Mouse (Mus musculus): ENCODE measurements at regions not wholly inside any gene's neighbourhood (a gene's known extent, or its start where the extent isn't known, plus 50 kb on each side); places are given as distances from the start of the nearest gene placed in this dataset.

DNA sequence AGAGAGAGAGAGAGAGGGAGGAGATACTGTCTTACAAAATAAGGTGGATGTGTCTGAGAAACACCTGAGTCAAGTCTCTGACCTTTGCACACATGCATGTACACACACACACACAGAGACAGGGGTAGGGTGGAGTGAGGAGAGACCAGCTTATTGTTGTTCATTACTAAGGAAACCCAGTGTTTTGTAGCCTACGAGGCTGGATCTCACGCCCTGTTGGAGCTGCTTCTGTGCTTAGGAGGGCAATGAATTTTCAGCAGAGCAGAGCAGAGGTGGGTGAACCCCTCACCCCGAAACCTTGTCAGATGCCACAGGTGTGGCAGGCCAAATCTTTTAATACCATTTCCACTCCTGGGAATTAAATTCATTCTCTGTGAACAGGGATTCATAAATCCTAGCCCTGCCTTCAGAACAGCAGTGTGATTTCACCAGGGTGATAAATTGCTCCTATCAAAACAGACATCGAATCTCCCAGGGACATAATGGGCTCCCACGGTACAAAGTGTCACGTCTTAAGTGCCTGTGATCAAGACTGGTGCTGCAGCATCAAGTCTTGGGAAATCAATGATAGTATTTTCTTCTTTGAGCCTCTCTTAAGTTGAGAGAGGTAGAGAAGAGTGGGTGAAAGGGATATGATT lies 175.3 kb upstream of the Id2 start:
- in situ Hi-C loops (cut with MboI; ENCODE audit: low sequenced_read_pairs) = no loop called here

DNA sequence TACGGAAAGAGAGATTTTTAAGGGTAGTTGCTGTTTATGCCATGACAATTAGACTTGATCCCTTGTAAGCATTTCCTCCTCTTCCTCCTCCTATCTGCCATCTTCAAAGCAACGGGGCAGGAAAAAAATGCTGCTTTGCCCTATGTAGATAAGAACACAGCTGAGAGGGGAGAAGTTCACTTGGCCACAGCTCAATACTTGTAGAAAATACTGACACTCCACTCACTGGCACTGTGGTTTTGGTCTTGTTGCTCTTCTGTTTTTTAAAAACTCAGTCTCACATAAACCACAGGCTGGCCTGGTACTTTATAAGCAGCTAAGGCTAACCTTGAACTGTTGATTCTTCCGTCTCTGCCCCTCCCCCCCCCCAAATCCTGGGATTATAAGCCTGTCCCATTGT lies 172.9 kb upstream of the Id2 start:
- in situ Hi-C loops (cut with MboI; ENCODE audit: low sequenced_read_pairs) = no loop called here

DNA sequence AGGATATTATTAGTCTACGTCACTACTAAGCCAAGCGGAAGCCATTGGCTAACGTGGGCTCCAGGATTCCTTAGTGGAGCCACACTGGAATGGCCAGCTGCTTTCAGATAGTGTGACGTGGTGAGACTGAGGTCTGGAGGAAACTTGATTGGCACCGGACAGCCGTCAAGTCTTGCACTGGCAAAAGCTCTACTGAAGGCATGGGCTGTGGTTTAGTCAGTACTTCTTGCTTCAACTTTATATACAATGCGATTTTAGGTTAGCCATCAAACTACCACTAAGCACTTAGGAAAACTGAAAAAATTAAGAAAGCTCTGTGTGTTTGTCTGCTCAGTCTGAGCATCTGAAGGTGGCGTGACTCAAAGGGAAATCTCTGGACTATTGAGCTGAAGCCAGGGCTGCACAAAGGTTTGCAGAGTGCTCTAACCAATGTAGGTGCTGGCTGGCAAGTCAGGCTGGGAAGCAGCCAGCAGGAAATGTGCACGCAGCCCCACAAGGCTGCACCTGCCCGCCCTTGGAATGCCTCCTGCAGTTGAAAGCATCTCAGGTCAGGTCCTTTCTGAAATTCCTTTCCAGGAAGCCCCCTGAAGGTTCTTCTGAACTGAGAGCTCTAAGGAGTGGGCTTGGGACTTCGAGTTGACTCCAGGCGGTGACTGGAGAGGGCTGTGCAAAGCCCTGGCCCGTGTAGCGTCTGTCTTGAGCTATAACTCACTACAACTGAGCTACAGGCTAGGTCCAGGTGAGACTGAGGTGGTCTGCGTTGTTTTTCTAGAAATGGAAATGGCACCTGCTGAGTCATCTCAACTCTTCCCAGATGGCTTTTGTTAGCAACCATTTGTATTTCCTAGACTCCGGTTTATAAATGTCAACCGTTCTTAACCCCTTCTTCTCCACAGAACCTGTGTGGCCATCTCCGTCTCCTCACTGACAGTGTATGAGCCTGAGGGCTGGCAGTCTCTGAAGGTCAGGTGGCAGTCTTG lies 172.2 kb upstream of the Id2 start:
- in situ Hi-C loops (cut with MboI; ENCODE audit: low sequenced_read_pairs) = no loop called here

DNA sequence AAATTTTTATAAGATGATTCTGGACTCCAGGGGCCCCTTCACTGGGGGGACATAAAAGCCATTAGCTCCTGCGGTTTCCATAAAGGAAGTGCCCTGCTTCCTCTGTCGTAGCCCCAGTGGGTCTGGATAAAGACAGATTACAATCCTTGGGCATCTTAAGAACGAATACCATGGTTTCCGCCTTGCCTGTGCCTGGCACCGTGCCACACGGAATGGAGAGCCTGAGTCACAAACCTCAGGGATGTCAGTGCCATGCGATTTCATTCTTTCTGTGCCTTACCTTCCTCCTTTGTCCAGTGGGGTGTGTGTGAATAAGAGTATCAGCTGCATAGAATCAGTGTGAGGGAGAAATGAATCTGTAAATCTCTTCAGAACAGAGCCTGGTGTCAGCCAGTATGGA lies 171.4 kb upstream of the Id2 start:
- in situ Hi-C loops (cut with MboI; ENCODE audit: low sequenced_read_pairs) = no loop called here

DNA sequence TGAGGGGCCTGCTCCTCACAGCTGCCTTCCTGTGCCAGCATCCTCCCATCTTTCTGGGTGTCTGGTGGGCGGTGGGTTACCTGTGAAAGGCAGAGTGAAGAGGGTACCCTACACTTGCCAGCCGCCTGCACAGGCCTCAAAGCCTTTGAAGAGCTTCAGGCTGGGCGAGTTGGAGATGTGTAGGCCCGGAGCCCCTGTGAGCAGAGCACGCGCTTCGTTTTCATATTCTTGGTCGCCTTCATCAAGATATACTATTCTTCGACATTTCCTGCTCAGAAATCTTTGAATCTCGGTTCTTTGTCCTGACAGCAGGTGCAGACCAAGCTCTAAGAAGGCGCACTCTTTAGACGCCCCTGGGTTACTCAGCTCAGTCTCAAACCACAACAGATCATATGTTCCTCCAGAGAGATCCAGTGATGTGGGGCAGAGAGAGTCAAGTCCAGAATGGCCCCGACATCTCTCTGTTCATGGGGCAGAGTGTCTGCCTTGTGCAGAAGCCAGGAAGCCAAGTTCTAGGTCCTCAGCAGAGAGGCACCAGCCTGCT lies 170.7 kb upstream of the Id2 start:
- in situ Hi-C loops (cut with MboI; ENCODE audit: low sequenced_read_pairs) = no loop called here

DNA sequence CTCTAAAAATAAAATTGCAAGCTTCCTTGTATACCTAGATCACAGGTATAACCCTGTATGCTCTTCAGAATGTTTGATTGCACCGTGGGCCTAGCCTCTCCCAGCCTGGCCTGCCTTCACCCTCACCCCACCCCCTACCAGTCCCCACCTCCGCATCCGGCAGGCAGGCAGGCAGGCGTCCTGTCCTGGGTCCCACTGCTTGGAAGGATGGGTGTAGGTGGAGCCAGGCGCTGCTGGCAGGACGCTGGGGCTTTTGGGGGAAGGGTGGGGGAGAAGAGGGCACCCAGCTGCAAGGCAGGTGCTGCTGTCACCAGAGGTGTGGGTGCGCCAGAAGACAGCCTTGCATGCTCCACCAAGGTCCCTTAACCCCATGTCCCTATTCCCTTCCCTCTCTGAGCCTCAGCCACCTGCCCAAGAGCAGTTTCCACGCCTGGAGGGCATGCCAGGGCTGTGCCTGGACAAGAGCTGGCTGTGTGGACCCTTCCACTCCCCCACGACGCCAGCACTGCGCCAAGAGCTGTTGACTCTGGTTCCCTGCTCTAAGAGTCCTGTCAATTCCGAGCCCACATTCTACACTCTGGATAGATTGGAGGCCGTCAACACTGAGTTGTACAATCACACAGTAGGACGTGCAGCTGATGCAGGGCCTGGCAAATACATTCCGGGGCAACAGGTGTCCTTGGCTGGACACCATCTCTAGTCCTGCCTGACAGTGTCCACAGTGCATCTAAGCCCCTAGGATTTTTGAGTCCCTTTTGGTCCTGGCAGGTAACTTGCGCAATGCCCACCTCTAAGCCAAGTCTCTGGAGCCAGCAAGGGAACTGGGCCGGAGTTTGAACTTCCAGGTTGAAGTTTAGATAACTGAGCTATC lies 170.0 kb upstream of the Id2 start:
- in situ Hi-C loops (cut with MboI; ENCODE audit: low sequenced_read_pairs) = no loop called here

DNA sequence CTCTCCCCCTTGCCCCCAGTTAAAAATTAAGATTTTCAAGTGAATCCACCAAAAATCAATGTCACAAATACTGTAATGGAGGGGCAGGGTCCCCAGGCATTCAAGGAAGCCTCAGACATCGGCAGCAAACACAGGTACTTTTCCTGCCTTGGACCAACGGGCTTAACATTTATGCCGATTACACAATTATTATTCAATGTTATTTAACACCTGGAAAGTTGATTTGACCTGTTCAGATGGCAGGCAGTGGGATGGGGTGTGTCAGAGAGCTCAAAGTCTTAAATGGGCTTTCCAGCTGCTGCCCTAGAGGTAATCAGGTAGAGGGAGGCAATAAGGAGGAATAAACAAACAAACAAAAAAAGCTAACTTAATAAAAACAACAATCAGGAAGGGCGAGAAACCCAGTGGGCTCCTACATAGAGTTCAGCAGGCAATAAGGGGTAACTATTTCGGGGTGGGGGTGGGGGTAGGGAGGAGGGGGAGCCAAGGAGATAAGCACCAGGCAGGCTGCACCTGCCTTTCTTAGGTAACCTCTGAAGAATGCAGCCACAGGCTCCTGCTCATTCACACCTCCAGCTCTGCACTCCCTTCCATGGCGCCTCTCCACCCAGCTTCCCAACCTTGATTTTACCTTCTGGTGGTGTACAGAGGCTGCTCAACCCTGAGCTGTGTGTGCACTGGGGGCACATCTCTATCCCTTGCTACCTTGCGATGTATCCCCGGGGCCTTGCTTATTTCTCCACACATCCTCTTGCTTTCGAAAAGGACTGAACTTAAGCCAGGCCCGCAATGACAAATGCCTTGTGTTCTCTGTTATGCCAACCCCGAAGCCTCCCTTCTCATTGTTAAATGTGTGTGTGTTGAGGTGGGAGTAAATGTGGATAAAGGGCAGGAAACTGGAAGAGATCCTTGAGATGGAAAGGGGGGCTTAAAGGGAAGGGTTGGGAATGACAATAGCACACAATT lies 168.9 kb upstream of the Id2 start:
- in situ Hi-C loops (cut with MboI; ENCODE audit: low sequenced_read_pairs) = no loop called here

DNA sequence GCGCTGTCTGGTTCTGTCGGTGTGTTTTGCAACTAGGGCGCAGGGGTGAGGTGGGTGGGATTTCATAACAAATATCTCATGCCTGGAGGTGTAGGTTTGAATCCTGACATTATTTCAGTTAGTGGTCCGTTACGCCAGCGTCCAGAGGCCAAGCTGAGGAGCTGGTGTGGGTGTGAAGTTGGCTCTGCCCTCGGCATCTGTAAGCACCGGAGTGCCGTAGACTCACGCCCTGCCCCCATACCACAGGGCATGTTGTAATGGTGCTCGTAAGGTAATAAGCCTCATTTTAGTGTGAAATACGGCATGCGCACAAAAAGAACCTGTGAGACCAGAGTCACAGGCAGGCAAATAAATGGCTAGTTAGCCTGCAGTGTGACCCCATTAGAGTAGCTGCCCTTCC lies 168.1 kb upstream of the Id2 start:
- in situ Hi-C loops (cut with MboI; ENCODE audit: low sequenced_read_pairs) = no loop called here

DNA sequence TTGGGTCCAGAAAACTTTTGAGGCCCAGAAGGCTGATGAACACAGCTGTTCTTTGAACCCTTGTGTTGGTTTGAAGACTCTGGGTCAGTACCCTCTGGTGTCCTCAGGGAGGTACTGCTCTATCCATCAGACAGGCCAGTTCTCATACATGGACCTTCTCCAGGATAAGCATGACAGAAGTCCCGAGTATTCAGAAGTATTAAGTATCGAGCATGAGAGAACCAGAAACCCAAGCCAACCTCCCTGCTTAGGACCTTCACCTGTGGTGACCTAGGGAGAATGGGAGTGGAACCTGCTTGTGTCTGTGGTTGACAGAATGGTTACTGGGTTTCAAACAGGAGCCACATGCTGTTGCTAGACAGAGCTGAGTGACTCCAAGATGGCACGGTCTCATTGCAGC lies 167.5 kb upstream of the Id2 start:
- in situ Hi-C loops (cut with MboI; ENCODE audit: low sequenced_read_pairs) = no loop called here

DNA sequence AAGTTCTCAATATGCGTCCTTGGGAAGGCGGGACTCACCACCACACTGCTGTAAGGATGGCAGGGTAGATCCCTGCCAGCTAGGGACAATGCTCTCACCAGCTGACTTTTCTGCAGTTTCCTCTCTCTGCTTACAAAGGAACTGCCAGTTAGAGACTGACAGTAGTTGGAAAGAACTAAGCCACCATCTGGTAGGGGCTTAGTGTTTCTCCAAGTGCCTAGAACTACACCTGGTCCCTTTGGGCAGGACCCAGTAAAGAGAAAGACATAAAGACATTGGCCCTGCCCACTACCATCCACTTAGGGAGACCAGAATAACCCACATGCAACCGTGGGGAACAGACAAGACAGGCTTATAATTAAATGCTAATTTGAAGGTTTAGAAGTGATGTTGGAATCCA lies 165.5 kb upstream of the Id2 start:
- in situ Hi-C loops (cut with MboI; ENCODE audit: low sequenced_read_pairs) = no loop called here

DNA sequence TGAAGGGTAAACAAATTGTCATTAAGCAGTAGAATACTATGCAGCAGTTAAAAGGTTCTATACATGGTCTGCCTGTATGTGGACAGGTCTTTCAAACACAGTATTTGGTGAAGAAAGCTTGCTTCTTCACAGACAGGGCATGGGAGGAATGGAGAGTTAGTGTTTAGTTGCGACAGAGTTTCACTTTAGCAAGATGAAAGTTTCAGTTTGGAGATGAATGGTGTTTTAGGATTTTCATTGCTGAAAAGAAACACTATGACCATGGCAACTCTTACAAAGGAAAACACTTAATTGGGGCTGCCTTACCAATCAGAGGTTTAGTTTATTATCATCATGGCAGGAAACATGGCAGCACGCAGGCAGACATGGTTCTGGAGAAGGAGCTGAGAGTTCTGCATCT lies 162.2 kb upstream of the Id2 start:
- in situ Hi-C loops (cut with MboI; ENCODE audit: low sequenced_read_pairs) = no loop called here

DNA sequence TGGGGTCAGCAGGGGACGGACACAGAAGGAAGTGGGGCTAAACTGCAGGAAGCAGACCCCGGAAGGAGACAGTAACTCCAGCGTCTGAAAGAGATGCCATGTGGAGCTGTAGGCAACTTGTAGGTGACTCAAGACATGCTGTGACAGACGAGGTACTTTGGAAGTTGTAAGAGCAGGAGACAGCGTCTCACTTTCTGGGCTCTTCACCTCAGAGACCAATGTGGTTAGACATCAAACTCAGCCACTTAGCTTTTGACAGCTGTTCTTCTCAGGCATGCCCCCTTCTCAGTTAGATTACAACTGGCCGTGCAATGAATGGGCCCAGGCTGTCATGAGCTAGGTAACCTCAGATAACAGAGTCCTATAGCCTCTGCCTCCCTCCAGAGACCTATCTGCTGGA lies 159.3 kb upstream of the Id2 start:
- in situ Hi-C loops (cut with MboI; ENCODE audit: low sequenced_read_pairs) = no loop called here

DNA sequence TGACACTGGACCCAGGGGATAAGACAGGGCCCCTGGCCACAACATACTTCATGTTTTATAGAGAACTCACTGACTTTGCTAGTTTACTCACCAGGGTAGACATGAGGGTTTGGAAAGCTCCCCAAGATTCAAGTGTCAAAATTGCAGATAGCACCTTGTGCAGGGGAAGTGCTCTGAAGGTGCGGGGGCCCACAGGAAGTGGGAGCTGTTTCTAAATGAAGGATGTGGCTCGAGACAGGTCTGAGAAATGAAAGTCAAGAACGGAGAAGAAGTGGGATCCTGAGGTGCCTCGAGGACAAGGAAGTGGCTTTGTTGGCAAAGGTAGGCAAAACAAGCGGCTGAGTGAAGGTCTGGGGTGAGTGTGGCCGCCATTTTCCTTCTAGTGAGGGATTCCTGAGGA lies 157.8 kb upstream of the Id2 start:
- in situ Hi-C loops (cut with MboI; ENCODE audit: low sequenced_read_pairs) = no loop called here

DNA sequence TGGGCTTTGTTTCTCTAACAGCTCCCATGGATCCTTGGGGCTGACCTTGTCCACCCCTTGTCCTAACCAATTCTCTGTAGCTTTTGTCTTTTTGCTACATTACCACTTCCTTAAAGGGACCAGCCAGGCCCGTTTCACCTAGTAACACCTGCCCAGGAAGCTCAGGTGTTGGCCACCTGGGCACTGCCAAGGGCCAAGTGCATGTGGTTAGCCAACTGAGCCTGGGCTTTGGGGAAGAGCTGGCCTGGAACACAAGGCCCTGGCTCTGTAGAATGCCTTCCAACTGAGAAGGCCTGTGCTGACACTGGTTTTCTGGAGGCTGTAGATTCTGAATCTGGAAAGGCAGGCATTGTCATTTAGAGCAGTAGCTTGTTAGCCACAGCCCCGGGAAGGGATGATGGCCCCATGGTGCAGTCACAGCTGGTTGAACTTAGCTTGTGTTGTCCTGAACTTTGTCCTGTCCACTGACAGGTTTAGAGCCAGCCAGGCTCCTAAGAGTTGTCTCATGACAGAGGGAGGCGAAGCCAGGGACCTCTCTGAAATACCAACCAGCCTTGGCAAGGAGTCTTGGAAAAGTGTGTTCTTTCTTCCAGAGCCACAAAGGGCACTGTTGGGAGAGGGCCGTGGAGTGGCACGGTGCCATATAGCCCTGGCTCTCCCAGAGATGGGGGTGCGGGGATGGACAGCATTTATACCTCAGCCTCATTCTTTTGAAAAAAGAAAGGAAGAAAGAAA lies 156.0 kb upstream of the Id2 start:
- in situ Hi-C loops (cut with MboI; ENCODE audit: low sequenced_read_pairs) = no loop called here

DNA sequence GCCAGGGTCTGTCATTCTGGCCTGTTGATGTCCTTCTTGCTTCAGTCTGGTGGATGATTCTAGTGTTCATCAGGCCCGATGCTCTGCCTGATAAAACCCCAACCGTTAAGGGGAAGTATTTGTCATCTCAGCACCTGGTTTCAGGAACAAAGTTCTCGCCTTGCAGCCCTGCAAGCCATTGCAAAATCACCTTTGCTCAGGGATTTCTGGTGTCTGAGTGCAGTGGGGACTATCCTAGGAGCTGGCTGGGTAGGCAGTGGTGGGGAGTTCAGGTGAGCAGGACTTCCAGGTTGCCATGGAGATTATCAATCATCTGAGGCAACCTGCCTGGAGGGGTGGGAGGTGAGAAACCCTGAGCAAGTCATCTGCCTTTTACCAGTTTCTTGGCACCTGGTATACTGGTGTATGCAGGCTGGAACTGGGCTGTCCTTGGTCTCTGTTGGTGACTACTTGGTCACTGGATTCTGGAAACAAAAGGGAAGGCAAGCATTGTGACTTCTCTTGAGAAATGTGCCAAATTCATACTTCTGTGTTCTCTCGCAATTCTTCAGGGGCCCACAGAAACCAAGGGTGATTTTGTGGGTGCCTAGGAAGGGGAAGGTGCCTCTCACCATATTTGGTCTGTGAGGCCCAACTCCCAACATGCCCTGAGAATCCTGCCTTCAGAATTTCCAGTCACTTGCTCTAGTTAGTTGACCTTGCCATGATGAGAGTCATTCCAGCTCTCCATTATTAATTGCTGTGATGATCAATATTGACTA lies 154.7 kb upstream of the Id2 start:
- in situ Hi-C loops (cut with MboI; ENCODE audit: low sequenced_read_pairs) = no loop called here

DNA sequence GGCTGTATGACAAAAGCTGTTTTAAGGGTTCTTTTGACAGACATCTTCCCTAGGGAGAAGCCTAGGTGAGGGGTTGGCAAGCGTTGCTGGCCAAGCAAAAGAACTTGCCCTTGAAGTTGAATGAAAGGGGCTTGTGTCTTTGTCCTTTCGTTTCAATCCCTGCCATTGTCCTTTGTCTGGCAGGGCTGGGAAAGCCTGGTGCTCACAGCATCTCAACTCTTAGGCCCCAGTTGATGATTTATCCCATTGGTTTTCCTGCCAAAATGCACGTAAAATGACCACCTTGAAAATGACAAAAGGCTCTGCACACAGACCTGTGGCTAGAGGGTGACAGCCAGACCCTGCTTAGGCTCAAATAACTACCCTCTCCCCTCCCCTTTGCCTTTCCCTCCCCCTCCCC lies 153.9 kb upstream of the Id2 start:
- in situ Hi-C loops (cut with MboI; ENCODE audit: low sequenced_read_pairs) = no loop called here

DNA sequence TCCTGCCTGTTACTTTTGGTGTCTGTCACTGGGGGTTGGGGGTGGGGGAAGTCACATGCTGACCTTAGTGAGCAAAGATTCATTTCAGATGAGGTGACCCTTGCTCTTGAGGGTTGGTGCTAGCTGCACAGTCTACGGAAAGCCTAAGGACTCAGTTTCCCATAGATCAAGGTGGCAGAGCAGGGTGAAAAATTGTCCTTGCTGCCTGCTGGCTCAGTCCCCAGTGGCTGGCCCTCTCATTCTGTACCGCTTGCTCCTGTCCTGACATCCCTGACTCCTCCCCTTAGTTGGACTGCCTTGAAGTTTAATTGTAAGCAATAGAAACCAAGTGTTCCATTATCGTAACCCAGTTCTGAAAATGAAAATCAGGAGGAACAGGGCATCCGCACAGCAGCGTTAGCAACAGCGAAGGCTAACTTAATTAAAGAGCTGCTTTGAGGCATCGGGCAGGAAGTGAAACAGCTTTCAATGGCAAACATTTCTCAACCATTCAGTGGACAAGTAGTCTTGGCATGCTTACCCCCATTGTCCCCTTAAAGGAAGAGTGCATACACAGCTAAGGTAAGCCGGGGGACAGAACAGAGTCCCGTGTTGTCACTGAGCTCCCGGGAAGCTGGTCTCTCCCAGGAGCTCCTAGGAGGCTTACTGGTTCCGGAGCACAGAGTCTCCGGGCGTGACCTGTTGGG lies 151.9 kb upstream of the Id2 start:
- in situ Hi-C loops (cut with MboI; ENCODE audit: low sequenced_read_pairs) = no loop called here

DNA sequence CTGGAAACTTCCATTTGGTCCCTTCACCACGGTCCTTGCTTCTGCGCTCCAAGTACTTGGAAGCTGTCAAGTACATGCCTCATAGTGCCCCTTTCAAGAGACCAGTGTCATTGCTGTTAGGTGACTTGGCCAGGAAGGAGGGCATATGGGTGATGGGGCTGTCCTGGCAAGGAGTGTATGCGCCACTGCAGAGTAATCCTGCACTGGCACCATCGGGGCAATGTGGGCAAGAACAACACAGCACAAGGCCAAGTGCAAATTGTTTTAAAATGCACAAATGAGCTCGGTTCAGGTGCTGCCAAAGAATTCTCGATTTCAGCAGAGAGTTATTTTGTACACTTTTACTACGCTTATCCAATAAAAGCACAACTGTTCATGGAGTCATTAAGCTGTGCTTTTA lies 149.6 kb upstream of the Id2 start:
- in situ Hi-C loops (cut with MboI; ENCODE audit: low sequenced_read_pairs) = no loop called here
